Mouse (Mus musculus): ENCODE results near the gene Abcd3. TPM values are rescaled to one million over a fixed set of nuclear protein-coding genes. Genes with fewer than 3 reads are reported as not detected.
"Not testable (repeated sequence)": the region's sequence is repeated elsewhere in the genome, so short reads cannot be mapped to it uniquely, and the experiment has no call there.

Abcd3 gene
- polyA plus RNA-seq, 1 experiment: 4.2 TPM

GRCm38 (mm10) chr3:121762056-121762852 is 52.8 kb downstream of the Abcd3 start:
- TF ChIP-seq CTCF (IDR thresholded peaks at IDR 0.05; ENCODE audit: control insufficient read depth, insufficient read depth, insufficient replicate concordance, low read depth, low read length) (no peak), POLR2A (IDR thresholded peaks at IDR 0.05; ENCODE audit: control insufficient read depth, low read depth, low read length) (no peak)
- Histone ChIP-seq H3K27ac (ENCODE audit: control insufficient read depth, insufficient read depth, low read depth, low read length) (no peak overlapping the region), H3K27me3 (ENCODE audit: control insufficient read depth, insufficient read depth, low read length) (no peaks in the 10 kb centered on the region), H3K4me3 (ENCODE audit: control insufficient read depth, low read depth, low read length) (no peak overlapping the region), H3K4me1 (ENCODE audit: control insufficient read depth, insufficient read depth, low read length) (no peaks in the 10 kb centered on the region; the same call in 1 of the 2 replicates), H3K36me3 (ENCODE audit: control insufficient read depth, insufficient read depth, low read length) (no peaks in the 10 kb centered on the region)

GRCm38 (mm10) chr3:121758373-121758772 is 56.7 kb downstream of the Abcd3 start:
- Histone ChIP-seq H3K27ac (ENCODE audit: control insufficient read depth, insufficient read depth, low read depth, low read length) (peak overlapping the region; percentile 17; the same call in 1 of the 2 replicates), H3K4me1 (ENCODE audit: control insufficient read depth, insufficient read depth, low read length) (no peaks in the 10 kb centered on the region; the same call in 1 of the 2 replicates), H3K4me3 (ENCODE audit: control insufficient read depth, low read depth, low read length) (no peak overlapping the region), H3K36me3 (ENCODE audit: control insufficient read depth, insufficient read depth, low read length) (no peaks in the 10 kb centered on the region), H3K27me3 (ENCODE audit: control insufficient read depth, insufficient read depth, low read length) (no peaks in the 10 kb centered on the region)
- TF ChIP-seq CTCF (IDR thresholded peaks at IDR 0.05; ENCODE audit: control insufficient read depth, insufficient read depth, insufficient replicate concordance, low read depth, low read length) (no peak), POLR2A (IDR thresholded peaks at IDR 0.05; ENCODE audit: control insufficient read depth, low read depth, low read length) (no peak)

- H3K36me3 ChIP-seq (ENCODE audit: control insufficient read depth, insufficient read depth, low read length): no peaks in the 10 kb centered on the region
- TF ChIP-seq CTCF (IDR thresholded peaks at IDR 0.05; ENCODE audit: control insufficient read depth, insufficient read depth, insufficient replicate concordance, low read depth, low read length) (no peak), POLR2A (IDR thresholded peaks at IDR 0.05; ENCODE audit: control insufficient read depth, low read depth, low read length) (no peak)
- no peak overlapping the region for H3K27ac ChIP-seq (ENCODE audit: control insufficient read depth, insufficient read depth, low read depth, low read length)
- H3K4me3 ChIP-seq (ENCODE audit: control insufficient read depth, low read depth, low read length): no peak overlapping the region
- H3K4me1 ChIP-seq (ENCODE audit: control insufficient read depth, insufficient read depth, low read length): no peaks in the 10 kb centered on the region; the same call in 1 of the 2 replicates
- no peaks in the 10 kb centered on the region for H3K27me3 ChIP-seq (ENCODE audit: control insufficient read depth, insufficient read depth, low read length)
Observed at GRCm38 (mm10) chr3:121755152-121755551, 60.0 kb downstream of the Abcd3 start.

- not testable (repeated sequence) for H3K4me3 ChIP-seq (ENCODE audit: control insufficient read depth, low read depth, low read length); H3K4me1 ChIP-seq (ENCODE audit: control insufficient read depth, insufficient read depth, low read length); H3K27me3 ChIP-seq (ENCODE audit: control insufficient read depth, insufficient read depth, low read length); H3K27ac ChIP-seq (ENCODE audit: control insufficient read depth, insufficient read depth, low read depth, low read length); H3K36me3 ChIP-seq (ENCODE audit: control insufficient read depth, insufficient read depth, low read length)
Observed at GRCm38 (mm10) chr3:121754319-121755090, 60.6 kb downstream of the Abcd3 start.

- not testable (repeated sequence) for H3K27ac ChIP-seq (ENCODE audit: control insufficient read depth, insufficient read depth, low read depth, low read length); H3K4me3 ChIP-seq (ENCODE audit: control insufficient read depth, low read depth, low read length); H3K36me3 ChIP-seq (ENCODE audit: control insufficient read depth, insufficient read depth, low read length); H3K27me3 ChIP-seq (ENCODE audit: control insufficient read depth, insufficient read depth, low read length); H3K4me1 ChIP-seq (ENCODE audit: control insufficient read depth, insufficient read depth, low read length)
Observed at GRCm38 (mm10) chr3:121741186-121741848, 73.8 kb downstream of the Abcd3 start.

- Histone ChIP-seq H3K27me3 (ENCODE audit: control insufficient read depth, insufficient read depth, low read length) (no peaks in the 10 kb centered on the region), H3K27ac (ENCODE audit: control insufficient read depth, insufficient read depth, low read depth, low read length) (no peak overlapping the region), H3K4me3 (ENCODE audit: control insufficient read depth, low read depth, low read length) (no peak overlapping the region), H3K36me3 (ENCODE audit: control insufficient read depth, insufficient read depth, low read length) (no peaks in the 10 kb centered on the region), H3K4me1 (ENCODE audit: control insufficient read depth, insufficient read depth, low read length) (no peaks in the 10 kb centered on the region)
- TF ChIP-seq POLR2A (IDR thresholded peaks at IDR 0.05; ENCODE audit: control insufficient read depth, low read depth, low read length) (no peak), CTCF (IDR thresholded peaks at IDR 0.05; ENCODE audit: control insufficient read depth, insufficient read depth, insufficient replicate concordance, low read depth, low read length) (no peak)
Observed at GRCm38 (mm10) chr3:121739489-121740213, 75.5 kb downstream of the Abcd3 start.
